Mouse (Mus musculus) limb, embryonic 11.5 days (tissue): ENCODE data around the gene Rwdd1. TPM values are rescaled to one million over a fixed set of nuclear protein-coding genes. Genes with fewer than 3 reads are reported as not detected.
"Not testable (repeated sequence)": the region's sequence is repeated elsewhere in the genome, so short reads cannot be mapped to it uniquely, and the experiment has no call there.

Source experiments
- ATAC-seq: fragments of 200-750 bp; cut with Nextera tagmentation; 2 replicates; pipeline ENCODE4 v1.8.0; 2017; ENCODE audit warnings: low read depth; ENCODE audit not compliant: insufficient number of reproducible peaks, low FRiP score, low TSS enrichment
- DNase-seq: peaks from one replicate; pipeline ENCODE4 v3.0.0-alpha.2; 2015; ENCODE audit warnings: low spot score
- H3K27ac ChIP-seq: fragments of 300-500 bp; sonication (generic); replicated peaks from 2 replicates; pipeline ENCODE4 v1.5.1; 2014; ENCODE audit warnings: low read depth, mild to moderate bottlenecking, low read length
- H3K27me3 ChIP-seq: fragments of 300-500 bp; sonication (generic); 2 replicates; pipeline ENCODE4 v1.6.1; 2014; ENCODE audit warnings: mild to moderate bottlenecking, low read length, mixed read lengths; ENCODE audit not compliant: control insufficient read depth, insufficient read depth
- H3K36me3 ChIP-seq: fragments of 300-500 bp; sonication (generic); 2 replicates; pipeline ENCODE4 v1.6.1; 2014; ENCODE audit warnings: mild to moderate bottlenecking, low read length, moderate library complexity, mixed read lengths; ENCODE audit not compliant: control insufficient read depth, insufficient read depth
- H3K4me1 ChIP-seq: fragments of 300-500 bp; sonication (generic); 2 replicates; pipeline ENCODE4 v1.6.1; 2014; ENCODE audit warnings: low read length, mixed read lengths; ENCODE audit not compliant: control insufficient read depth, insufficient read depth
- H3K4me2 ChIP-seq: fragments of 300-500 bp; sonication (generic); 2 replicates; pipeline ENCODE4 v1.6.1; 2014; ENCODE audit warnings: low read depth, mild to moderate bottlenecking, moderate library complexity; ENCODE audit not compliant: severe bottlenecking
- H3K4me3 ChIP-seq: fragments of 300-500 bp; sonication (generic); 2 replicates; pipeline ENCODE4 v1.5.1; 2014; ENCODE audit warnings: low read depth, low read length
- H3K9ac ChIP-seq: fragments of 300-500 bp; sonication (generic); 2 replicates; pipeline ENCODE4 v1.6.1; 2014; ENCODE audit warnings: mild to moderate bottlenecking, low read length
- H3K9me3 ChIP-seq: fragments of 300-500 bp; sonication (generic); 2 replicates; pipeline ENCODE4 v1.6.1; 2016; ENCODE audit warnings: low read length; ENCODE audit not compliant: control insufficient read depth
- WGBS: fragments of 180-500 bp; shearing (Covaris S2); extraction: QIAGEN DNeasy Blood & Tissue Kit; methylation state at CpG from one replicate; pipeline ENCODE4 v1.1.7; 2014; 5-methylcytosine and 5-hydroxymethylcytosine counted together
- polyA plus RNA-seq: library from polyadenylated mRNA; unstranded; fragments of >200 nt; fragmentation: Nextera tagmentation; extraction: Ambion mirVana; gene quantifications from 2 replicates; pipeline ENCODE4 v1.2.1, GENCODE M21; 2014

The Rwdd1 gene
- polyA plus RNA-seq, 1 experiment from 2014 or later = 176 TPM

DNA sequence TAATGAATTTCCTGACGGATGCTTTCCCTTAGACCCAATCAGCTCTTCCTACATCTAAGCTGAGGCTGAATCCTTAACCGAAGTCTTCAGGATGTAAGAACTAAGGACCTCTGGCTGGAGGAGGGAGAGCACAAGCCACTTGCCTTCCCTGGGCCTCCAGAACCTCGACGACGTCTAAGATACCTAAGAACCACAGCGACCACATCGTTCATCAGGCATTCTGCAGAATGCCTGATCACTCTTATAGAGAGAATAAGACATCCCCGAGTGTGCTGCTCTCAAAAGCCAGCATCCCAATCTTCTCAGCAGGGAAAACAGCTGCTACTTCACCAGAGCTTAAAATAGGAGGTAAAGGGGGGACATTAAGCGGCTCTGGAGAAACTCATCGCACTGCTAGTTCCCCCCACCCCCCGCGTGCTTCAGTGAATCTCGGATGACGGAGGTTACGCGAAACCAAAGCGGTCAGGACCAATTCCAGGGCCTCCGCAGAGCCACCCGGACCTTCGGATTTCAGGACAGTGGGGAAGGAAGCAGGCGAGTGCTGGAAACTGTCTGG is 600 bp downstream of the Rwdd1 start:
- no peaks in the 10 kb centered on the region for H3K36me3 ChIP-seq
- H3K4me1 ChIP-seq = peaks cover 9% of the 10 kb centered on the region
- DNase-seq (peak; percentile 41), ATAC-seq (no peak)
- H3K9me3 ChIP-seq = no peaks in the 10 kb centered on the region
- no peaks in the 10 kb centered on the region for H3K27me3 ChIP-seq
- peak overlapping the region; percentile 89 for H3K9ac ChIP-seq
- H3K27ac ChIP-seq = peak overlapping the region; percentile 82
- under 1% methylated on average over 21 of the region's 21 CpGs for WGBS
- peak overlapping the region; percentile 84 for H3K4me3 ChIP-seq
- H3K4me2 ChIP-seq = peak overlapping the region; percentile 63

DNA sequence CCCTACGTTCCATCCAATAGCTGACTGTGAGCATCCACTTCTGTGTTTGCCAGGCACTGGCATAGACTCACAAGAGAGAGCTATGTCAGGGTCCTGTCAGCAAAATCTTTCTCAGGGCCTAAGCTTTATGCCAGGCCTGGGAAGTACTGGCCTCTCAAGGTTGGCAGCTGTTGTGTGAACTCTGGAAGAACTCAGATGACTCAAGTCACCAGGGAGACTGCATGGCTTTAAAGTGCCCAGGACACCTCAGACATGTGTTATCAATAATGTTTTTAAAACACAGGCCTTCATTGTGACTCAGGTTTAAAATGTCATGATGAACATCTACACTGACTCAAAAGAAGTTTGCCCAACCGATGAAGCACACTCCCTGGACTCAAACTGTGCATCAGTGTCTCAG is 6.2 kb downstream of the Rwdd1 start:
- no peak for ATAC-seq
- 81% methylated on average over 2 of the region's 2 CpGs for WGBS

DNA sequence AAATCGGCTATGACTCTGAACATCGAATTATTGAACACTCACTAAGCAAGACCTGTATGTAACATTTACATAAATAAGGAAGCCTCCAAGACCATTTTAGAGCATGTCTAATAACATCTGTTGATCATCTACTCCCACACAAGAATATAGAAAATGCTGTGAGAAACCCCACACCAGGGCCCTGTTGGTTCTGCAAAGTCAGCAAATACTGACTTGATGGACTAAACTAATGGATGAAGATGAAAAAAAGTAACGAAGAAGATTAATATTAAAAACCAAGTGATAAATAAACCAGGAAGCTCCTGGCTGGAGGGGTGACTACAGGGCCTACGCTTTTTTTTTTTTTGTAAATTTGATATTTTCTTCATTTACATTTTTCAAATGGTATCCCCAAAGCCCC is 6.8 kb downstream of the Rwdd1 start:
- no peak overlapping the region for H3K9ac ChIP-seq
- no peak overlapping the region for H3K27ac ChIP-seq
- H3K4me3 ChIP-seq = no peak overlapping the region
- ATAC-seq = no peak
- no peak for DNase-seq
- WGBS = 95% methylated on average over 4 of the region's 4 CpGs
- H3K4me2 ChIP-seq = no peak overlapping the region
- H3K9me3 ChIP-seq = no peaks in the 10 kb centered on the region
- no peaks in the 10 kb centered on the region for H3K4me1 ChIP-seq
- no peaks in the 10 kb centered on the region for H3K36me3 ChIP-seq
- no peaks in the 10 kb centered on the region for H3K27me3 ChIP-seq

More for the DNA sequence above, 6.2 kb downstream of the Rwdd1 start:
- Histone ChIP-seq H3K9ac (no peak overlapping the region), H3K27me3 (no peaks in the 10 kb centered on the region), H3K27ac (no peak overlapping the region), H3K9me3 (no peaks in the 10 kb centered on the region), H3K4me1 (peaks cover 3% of the 10 kb centered on the region), H3K36me3 (no peaks in the 10 kb centered on the region), H3K4me3 (no peak overlapping the region), H3K4me2 (no peak overlapping the region)
- DNase-seq = no peak

DNA sequence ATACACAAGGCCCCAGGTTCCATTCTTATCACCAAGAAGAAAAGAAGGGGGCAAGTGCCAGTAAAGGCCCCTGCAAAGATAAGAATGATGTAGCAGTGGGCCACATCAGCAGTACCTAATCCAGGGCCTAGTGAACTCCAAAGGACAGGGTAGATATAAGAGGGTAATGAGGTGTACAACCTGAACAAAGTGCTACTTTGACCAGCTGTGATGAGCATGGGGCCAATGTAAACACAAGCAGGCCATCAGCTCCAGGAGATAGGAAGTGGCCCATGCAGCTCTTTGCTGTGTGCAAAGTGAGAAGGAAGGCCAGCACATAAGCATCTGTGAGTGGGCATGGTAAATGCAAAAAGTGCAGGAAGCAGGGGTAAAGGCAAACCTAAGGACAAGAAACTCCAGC is 21.0 kb downstream of the Rwdd1 start:
- no peak for ATAC-seq
- Histone ChIP-seq H3K4me3 (no peak overlapping the region), H3K4me2 (no peak overlapping the region), H3K27ac (no peak overlapping the region), H3K36me3 (peaks cover 9% of the 10 kb centered on the region; the same call in 1 of the 2 replicates), H3K27me3 (no peaks in the 10 kb centered on the region), H3K9ac (no peak overlapping the region), H3K9me3 (no peaks in the 10 kb centered on the region), H3K4me1 (no peaks in the 10 kb centered on the region)
- no peak for DNase-seq

DNA sequence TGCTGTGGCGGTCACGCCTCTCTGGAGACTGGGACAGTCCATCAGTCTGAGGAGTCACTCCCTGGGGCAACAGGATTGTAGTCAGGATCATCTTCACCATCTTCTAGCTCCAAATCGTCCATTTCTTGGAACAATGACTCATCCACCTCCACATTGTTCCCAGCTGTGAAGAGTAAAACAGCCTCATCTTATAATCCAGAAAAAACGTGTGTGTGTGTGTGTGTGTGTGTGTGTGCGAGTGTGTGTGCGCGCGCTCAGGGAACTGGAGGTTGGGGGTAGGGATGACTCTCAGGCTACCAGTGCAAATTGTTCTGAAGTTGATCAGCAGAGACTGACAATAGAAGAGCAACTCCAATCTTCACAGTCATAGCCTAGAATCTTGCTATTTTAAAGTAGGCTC is 22.7 kb downstream of the Rwdd1 start:
- not testable (repeated sequence) for H3K36me3 ChIP-seq, H3K27me3 ChIP-seq, H3K9me3 ChIP-seq, H3K27ac ChIP-seq, H3K4me1 ChIP-seq, H3K4me3 ChIP-seq, H3K4me2 ChIP-seq, DNase-seq, ATAC-seq, H3K9ac ChIP-seq
- 92% methylated on average over 6 of the region's 8 CpGs for WGBS

DNA sequence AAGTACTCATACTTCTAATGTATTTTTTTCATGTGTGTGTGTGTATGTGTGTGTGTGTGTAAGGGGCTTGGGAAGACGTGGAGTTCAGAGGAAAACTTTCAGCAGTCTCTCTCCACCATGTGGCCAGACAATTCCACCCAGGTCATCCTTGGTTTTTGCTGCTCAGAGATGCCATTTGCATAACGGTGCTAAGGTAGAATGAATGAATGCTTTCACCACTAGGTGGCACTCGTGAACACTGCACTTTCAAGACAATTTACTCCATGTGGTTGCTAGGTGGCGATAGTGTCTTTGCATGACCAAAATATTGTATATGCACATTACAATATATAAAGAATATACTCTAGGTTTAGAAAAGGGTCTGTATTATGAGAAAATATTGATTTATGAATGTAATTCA is 32.7 kb downstream of the Rwdd1 start:
- Histone ChIP-seq H3K4me2 (no peak overlapping the region), H3K9ac (no peak overlapping the region), H3K9me3 (no peaks in the 10 kb centered on the region), H3K4me1 (no peaks in the 10 kb centered on the region), H3K27ac (no peak overlapping the region), H3K36me3 (no peaks in the 10 kb centered on the region), H3K27me3 (no peaks in the 10 kb centered on the region), H3K4me3 (no peak overlapping the region)
- ATAC-seq = no peak
- 29% methylated on average over 4 of the region's 4 CpGs for WGBS
- peak; percentile 76 for DNase-seq

DNA sequence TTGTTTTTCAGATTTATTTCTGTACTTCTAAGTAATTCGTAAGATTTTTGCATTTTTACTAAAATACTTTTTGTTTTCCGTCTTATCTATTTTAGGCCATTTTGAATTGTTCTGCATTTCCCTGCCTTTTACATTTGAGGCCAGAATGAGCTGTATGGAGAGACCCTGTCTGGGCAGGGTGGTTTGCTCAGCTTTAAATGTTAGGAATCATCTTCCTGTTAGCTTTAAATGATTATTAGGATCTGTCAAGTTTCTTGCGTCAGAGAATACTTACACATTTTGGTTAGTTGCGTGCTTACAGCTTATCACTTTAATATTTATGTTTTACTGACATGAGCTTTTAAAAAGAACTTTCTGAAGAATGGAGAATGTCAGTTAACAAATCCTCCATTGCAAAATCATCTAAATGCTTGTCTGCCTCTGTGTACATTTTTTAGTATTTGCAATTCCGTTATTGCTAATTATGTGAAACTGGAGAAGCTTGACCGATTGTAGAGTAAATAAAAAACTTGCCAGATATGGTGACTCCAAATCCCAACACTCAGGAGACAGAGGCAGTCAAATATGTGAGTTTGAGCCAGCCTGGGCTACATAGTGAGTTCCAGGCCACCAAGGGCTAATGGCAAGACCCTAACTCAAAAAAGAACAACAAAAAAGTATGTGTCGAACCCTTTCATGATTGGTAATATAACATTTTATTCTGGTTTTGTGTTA is 44.5 kb downstream of the Rwdd1 start:
- Histone ChIP-seq H3K27me3 (no peaks in the 10 kb centered on the region), H3K4me2 (no peak overlapping the region), H3K9me3 (no peaks in the 10 kb centered on the region), H3K27ac (no peak overlapping the region), H3K36me3 (no peaks in the 10 kb centered on the region), H3K9ac (no peak overlapping the region), H3K4me3 (no peak overlapping the region), H3K4me1 (no peaks in the 10 kb centered on the region)
- no peak for ATAC-seq
- no peak for DNase-seq
- 90% methylated on average over 7 of the region's 7 CpGs for WGBS

DNA sequence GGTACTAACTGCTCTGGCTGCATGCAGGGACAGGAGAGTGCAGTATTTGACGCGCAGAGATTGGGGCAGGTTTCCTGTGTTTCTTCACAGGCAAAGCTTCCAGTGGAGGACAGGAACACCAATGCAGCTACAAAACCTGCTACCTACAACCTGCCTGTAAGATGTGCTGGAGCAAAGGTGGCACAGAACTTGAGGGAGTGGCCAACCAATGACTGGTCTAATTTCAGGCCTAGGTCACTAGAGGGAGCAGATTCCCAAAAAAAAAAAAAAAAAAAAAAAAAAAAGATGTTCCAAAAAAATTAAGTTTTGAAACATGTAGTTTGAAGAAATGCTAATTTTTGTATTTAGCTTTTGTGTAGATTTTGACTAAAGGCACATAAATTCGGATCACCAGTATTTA is 66.9 kb downstream of the Rwdd1 start:
- ATAC-seq (no peak), DNase-seq (no peak)
- Histone ChIP-seq H3K4me1 (peaks cover 2% of the 10 kb centered on the region; the same call in 1 of the 2 replicates), H3K4me3 (no peak overlapping the region), H3K27me3 (no peaks in the 10 kb centered on the region), H3K9me3 (no peaks in the 10 kb centered on the region), H3K9ac (no peak overlapping the region), H3K4me2 (no peak overlapping the region), H3K36me3 (no peaks in the 10 kb centered on the region), H3K27ac (no peak overlapping the region)
- 70% methylated on average over 3 of the region's 3 CpGs for WGBS
